Mouse (Mus musculus): ENCODE measurements around the gene Fam20b.

GRCm38 (mm10) chr1:156702151-156702550, 16.7 kb downstream of the Fam20b start:
- TF ChIP-seq POLR2A (IDR thresholded peaks at IDR 0.05; ENCODE audit: borderline replicate concordance, insufficient read depth, low read length) (no peak), CTCF (IDR thresholded peaks at IDR 0.05; ENCODE audit: borderline replicate concordance, insufficient read depth, low read depth, low read length) (no peak)

All from cerebellum, adult 2 months (tissue).